In genomic region chr4:115063518-115064239, GRCm38 (mm10) we compare ENCODE assay signal across 8 mouse cellular contexts. TPM values are rescaled to one million over a fixed set of nuclear protein-coding genes. Genes with fewer than 3 reads are reported as not detected.
DNase-seq lines count a peak whose midpoint lies in the region; ATAC-seq and TF ChIP-seq lines count a peak whose summit lies in the region.

No protein-coding gene starts in this region.

- H3K79me2 ChIP-seq in MEL (ENCODE audit: control insufficient read depth, insufficient read depth, low read length, poor library complexity) = peaks cover 54% of the 10 kb centered on the region

- no peak for ATAC-seq in heart, embryonic 14.5 days (ENCODE audit: insufficient number of reproducible peaks, insufficient read depth, low FRiP score, low read depth)
- peak; percentile 27 for ATAC-seq in hindbrain, embryonic 12.5 days (ENCODE audit: low FRiP score)
- peak; percentile 0; the same call in 1 of the 2 replicates for ATAC-seq in midbrain, embryonic 12.5 days (ENCODE audit: low FRiP score, low read depth)
- no peak for ATAC-seq in erythroid progenitor cell, adult 5-6 weeks (replicated peaks; ENCODE audit: low FRiP score, poor library complexity, severe bottlenecking)

- H3K4me3 ChIP-seq in heart, embryonic 14.5 days (ENCODE audit: control insufficient read depth in 1 of 2, insufficient read depth in 1 of 2, low read depth in 1 of 2, low read length in 2 of 2) = peak overlapping the region; percentile 43 to 55
- H3K4me3 ChIP-seq in MEL (ENCODE audit: control insufficient read depth in 1 of 2, insufficient read depth in 1 of 2, low read depth in 2 of 2, low read length in 2 of 2) = peak overlapping the region; percentile 59 to 60
- peak overlapping the region; percentile 50 for H3K4me3 ChIP-seq in hindbrain, embryonic 12.5 days
- peak overlapping the region; percentile 51 for H3K4me3 ChIP-seq in midbrain, embryonic 12.5 days

- TF ChIP-seq CTCF in MEL (IDR thresholded peaks at IDR 0.05 in 2 of 3, conservative IDR thresholded peaks at IDR 0.05 in 1 of 3; ENCODE audit: control insufficient read depth in 1 of 3, insufficient read depth in 1 of 3, low read depth in 2 of 3, low read length in 3 of 3, poor library complexity in 1 of 3, severe bottlenecking in 1 of 3) = no peak

- WGBS in heart, embryonic 14.5 days = 4% methylated on average over 31 of the region's 31 CpGs
- 3% methylated on average over 31 of the region's 31 CpGs for WGBS in hindbrain, embryonic 12.5 days
- WGBS in midbrain, embryonic 12.5 days = under 1% methylated on average over 30 of the region's 31 CpGs

- TF ChIP-seq RAD21 in MEL (IDR thresholded peaks at IDR 0.05; ENCODE audit: low read depth, low read length) = no peak

- peak overlapping the region; percentile 44 for H3K9ac ChIP-seq in heart, embryonic 14.5 days (ENCODE audit: low read length)
- peak overlapping the region; percentile 84 for H3K9ac ChIP-seq in MEL (ENCODE audit: control insufficient read depth, low read depth, low read length, poor library complexity, severe bottlenecking)
- peak overlapping the region; percentile 55 for H3K9ac ChIP-seq in hindbrain, embryonic 12.5 days
- H3K9ac ChIP-seq in midbrain, embryonic 12.5 days (replicated peaks) = peak overlapping the region; percentile 62

- H3K36me3 ChIP-seq in heart, embryonic 14.5 days (ENCODE audit: control insufficient read depth, insufficient read depth, low read length) = 0 out of 2 replicates have a peak, but pooled peaks cover 3% of the 10 kb centered on the region
- H3K36me3 ChIP-seq in MEL (ENCODE audit: control insufficient read depth in 1 of 2, insufficient read depth in 2 of 2, low read length in 2 of 2) = peaks cover 15% of the 10 kb centered on the region in 2 experiments
- H3K36me3 ChIP-seq in hindbrain, embryonic 12.5 days = no peaks in the 10 kb centered on the region
- no peaks in the 10 kb centered on the region for H3K36me3 ChIP-seq in midbrain, embryonic 12.5 days

- H3K4me1 ChIP-seq in heart, embryonic 14.5 days (ENCODE audit: control insufficient read depth in 2 of 2, insufficient read depth in 2 of 2, low read length in 2 of 2) = peaks cover 5 to 10% of the 10 kb centered on the region in 2 experiments; a peak in 3 of 4 replicates
- peaks cover 0 to 15% of the 10 kb centered on the region in 2 experiments; a peak in 3 of 4 replicates for H3K4me1 ChIP-seq in MEL (ENCODE audit: control insufficient read depth in 1 of 2, insufficient read depth in 2 of 2, low read length in 2 of 2)
- peaks cover 11% of the 10 kb centered on the region for H3K4me1 ChIP-seq in hindbrain, embryonic 12.5 days
- H3K4me1 ChIP-seq in midbrain, embryonic 12.5 days = peaks cover 14% of the 10 kb centered on the region

- no peak for DNase-seq in heart, adult 11 months
- DNase-seq in MEL (ENCODE audit: low read depth, low spot score) = no peak
- DNase-seq in gastrocnemius, postnatal 10 days = no peak
- DNase-seq in testis, postnatal 10 days (ENCODE audit: low spot score) = no peak

- H3K27me3 ChIP-seq in heart, embryonic 14.5 days (ENCODE audit: control insufficient read depth, insufficient read depth, low read length) = peaks cover 92% of the 10 kb centered on the region
- H3K27me3 ChIP-seq in MEL (ENCODE audit: control insufficient read depth in 1 of 2, insufficient read depth in 2 of 2, low read length in 2 of 2) = no peaks in the 10 kb centered on the region
- H3K27me3 ChIP-seq in hindbrain, embryonic 12.5 days = peaks cover 99% of the 10 kb centered on the region
- H3K27me3 ChIP-seq in midbrain, embryonic 12.5 days = peaks cover 96% of the 10 kb centered on the region

- TF ChIP-seq EP300 in MEL (IDR thresholded peaks at IDR 0.05; ENCODE audit: low read depth in 1 of 2, low read length in 2 of 2) = no peak

- H3K4me2 ChIP-seq in heart, embryonic 14.5 days (ENCODE audit: low read length) = peak overlapping the region; percentile 71
- peak overlapping the region; percentile 97 for H3K4me2 ChIP-seq in hindbrain, embryonic 12.5 days (replicated peaks)
- H3K4me2 ChIP-seq in midbrain, embryonic 12.5 days (replicated peaks) = peak overlapping the region; percentile 85

- H3K9me3 ChIP-seq in heart, embryonic 14.5 days (ENCODE audit: control insufficient read depth, low read length) = no peaks in the 10 kb centered on the region
- H3K9me3 ChIP-seq in MEL (replicated peaks; ENCODE audit: insufficient read depth, low read length) = no peaks in the 10 kb centered on the region
- no peaks in the 10 kb centered on the region for H3K9me3 ChIP-seq in hindbrain, embryonic 12.5 days (replicated peaks)
- H3K9me3 ChIP-seq in midbrain, embryonic 12.5 days = no peaks in the 10 kb centered on the region

- no peak overlapping the region for H3K27ac ChIP-seq in heart, embryonic 14.5 days (replicated peaks in 1 of 2; ENCODE audit: control insufficient read depth in 1 of 2, insufficient read depth in 1 of 2, low read depth in 2 of 2, low read length in 2 of 2)
- H3K27ac ChIP-seq in MEL (ENCODE audit: control insufficient read depth, low read depth, low read length) = no peak overlapping the region
- no peak overlapping the region for H3K27ac ChIP-seq in hindbrain, embryonic 12.5 days
- H3K27ac ChIP-seq in midbrain, embryonic 12.5 days (replicated peaks) = peak overlapping the region; percentile 44; the same call in 1 of the 2 replicates

- 0 out of 4 replicates have a peak, but pooled peaks of 1 of the 2 experiments have one; percentile 30 for TF ChIP-seq POLR2A in MEL (IDR thresholded peaks at IDR 0.05; ENCODE audit: control insufficient read depth in 1 of 2, insufficient read depth in 1 of 2, low read depth in 1 of 2, low read length in 2 of 2, poor library complexity in 1 of 2)

TF ChIP-seq in MEL, 35 proteins besides CTCF, POLR2A, EP300 and RAD21:
- no peak for TF ChIP-seq POLR2AphosphoS5 (IDR thresholded peaks at IDR 0.05; ENCODE audit: borderline replicate concordance, low read depth, low read length)

RNA-seq across cellular contexts. Expression of gene Tal1, which starts 7.5 kb away (rescaled TPM):
- polyA plus RNA-seq in heart, embryonic 14.5 days (2014; fragmentation: Nextera tagmentation; extraction: Ambion mirVana) = 1.5 and 2.8 TPM in 2 replicates
- total RNA-seq in MEL (2012; rRNA removed) = 21.2 and 34.9 TPM in 2 replicates
- 10 to 100 TPM in 1 of 2 experiments, not detected in 1; 48.9 TPM for polyA plus RNA-seq in MEL (2012; ENCODE audit: insufficient read depth in 1 of 2, insufficient read length in 2 of 2, low read depth in 1 of 2, low replicate concordance in 2 of 2, missing spikeins in 1 of 2)
- 6.0 and 7.0 TPM in 2 replicates for polyA plus RNA-seq in hindbrain, embryonic 12.5 days (2016; fragmentation: Nextera tagmentation; extraction: Ambion mirVana)
- polyA plus RNA-seq in midbrain, embryonic 12.5 days (2016; fragmentation: Nextera tagmentation; extraction: Ambion mirVana) = 9.6 and 9.8 TPM in 2 replicates
- total RNA-seq in erythroid progenitor cell, adult 5-6 weeks (2015; ENCODE audit: low replicate concordance) = 227 and 255 TPM in 2 replicates
- total RNA-seq in erythroid progenitor cell, adult 5-6 weeks (2017; ENCODE audit: low replicate concordance) = 186 and 231 TPM in 2 replicates
- total RNA-seq in gastrocnemius, postnatal 10 days (2021) = 1 to 10 TPM; 2.0 to 3.7 TPM

RNA-seq across cellular contexts. Expression of gene Pdzk1ip1, which starts 24.8 kb away (rescaled TPM):
- polyA plus RNA-seq in heart, embryonic 14.5 days (2014; fragmentation: Nextera tagmentation; extraction: Ambion mirVana) = 1.9 and 4.1 TPM in 2 replicates
- not detected in 2 replicates for total RNA-seq in MEL (2012; rRNA removed)
- polyA plus RNA-seq in MEL (2012; ENCODE audit: insufficient read depth in 1 of 2, insufficient read length in 2 of 2, low read depth in 1 of 2, low replicate concordance in 2 of 2, missing spikeins in 1 of 2) = under 1 TPM in 1 of 2 experiments, not detected in 1; 0.14 TPM
- 13.1 and 15.2 TPM in 2 replicates for polyA plus RNA-seq in hindbrain, embryonic 12.5 days (2016; fragmentation: Nextera tagmentation; extraction: Ambion mirVana)
- polyA plus RNA-seq in midbrain, embryonic 12.5 days (2016; fragmentation: Nextera tagmentation; extraction: Ambion mirVana) = 11.8 and 12.9 TPM in 2 replicates
- total RNA-seq in erythroid progenitor cell, adult 5-6 weeks (2015; ENCODE audit: low replicate concordance) = 733 and 856 TPM in 2 replicates
- 400 and 437 TPM in 2 replicates for total RNA-seq in erythroid progenitor cell, adult 5-6 weeks (2017; ENCODE audit: low replicate concordance)
- under 1 TPM; 0.28 to 0.45 TPM for total RNA-seq in gastrocnemius, postnatal 10 days (2021)

Comparison
In these comparisons a context has a peak if more than half of its experiments do, and no peak if none do; other contexts are left out.
1. ATAC-seq: peak in hindbrain, embryonic 12.5 days (single experiment) and midbrain, embryonic 12.5 days (single experiment); none in heart, embryonic 14.5 days (single experiment) and erythroid progenitor cell, adult 5-6 weeks (single experiment).
2. Peak in every context shown above with its lines, with median percentiles within 50 percentile points of each other: H3K4me2 ChIP-seq, H3K4me3 ChIP-seq and H3K9ac ChIP-seq.